Mouse (Mus musculus) gastrocnemius, adult 18-20 months (tissue): Measurements from ENCODE around the gene Hbb-bh1. TPM values are rescaled to one million over a fixed set of nuclear protein-coding genes. Genes with fewer than 3 reads are reported as not detected.
"Not testable (repeated sequence)": the region's sequence is repeated elsewhere in the genome, so short reads cannot be mapped to it uniquely, and the experiment has no call there.

Source experiments
- DNase-seq: peaks from one replicate; pipeline ENCODE4 v3.0.0; 2021; ENCODE audit warnings: low spot score
- total RNA-seq, 2 experiments: library from RNA; stranded (reverse); gene quantifications; 2 replicates each; pipeline ENCODE4 v1.2.3; 2021

Hbb-bh1 gene
- total RNA-seq, 2 experiments from 2014 or later, result not detected

DNA sequence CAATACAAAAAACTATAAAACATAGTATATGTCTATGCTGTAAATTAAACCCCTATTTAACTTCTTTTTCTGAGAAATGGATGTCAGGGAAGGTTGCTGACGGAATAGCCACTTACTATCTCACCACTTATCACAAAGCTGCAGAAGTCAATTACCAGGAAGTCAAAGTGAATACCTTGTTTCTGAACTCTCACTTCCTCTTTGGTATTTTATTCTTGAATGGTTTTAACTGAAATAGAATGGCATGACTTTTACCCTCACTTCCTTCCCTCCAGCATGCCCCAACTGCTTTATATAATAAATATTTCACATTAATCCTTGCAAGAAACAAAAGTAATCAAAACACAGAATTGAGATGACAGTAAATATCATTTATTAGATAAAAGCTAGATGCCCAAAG is 30.8 kb downstream of the Hbb-bh1 start:
- DNase-seq, result no peak

DNA sequence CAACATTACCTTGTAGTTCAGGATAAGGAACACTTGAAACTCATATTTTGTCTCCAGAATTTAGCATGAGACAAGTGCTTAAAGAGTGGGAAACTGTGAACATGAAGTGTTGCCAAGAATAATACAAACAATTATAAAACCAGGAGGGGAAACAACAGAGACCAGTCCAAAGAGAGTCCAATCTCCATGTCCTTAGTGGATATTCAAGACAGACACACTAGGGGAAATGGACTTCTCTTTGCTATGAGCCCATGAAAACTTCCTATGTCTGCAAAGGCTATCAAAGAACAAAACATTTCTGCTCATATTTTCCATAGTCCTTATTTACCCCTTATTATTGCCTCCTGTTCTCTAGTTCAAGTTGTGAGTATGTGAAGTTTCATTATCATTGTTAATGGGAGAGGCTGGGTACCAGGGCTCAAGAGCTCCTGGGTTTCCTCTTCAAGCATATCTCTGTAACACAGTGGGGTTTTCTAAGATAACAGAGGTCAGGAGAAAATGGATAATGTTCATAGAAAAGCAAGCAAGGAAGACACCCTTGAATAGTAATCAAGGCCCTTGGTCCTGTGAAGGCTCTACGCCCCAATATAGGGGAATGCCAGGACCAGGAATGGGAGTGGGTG is 31.6 kb downstream of the Hbb-bh1 start:
- DNase-seq, result no peak

DNA sequence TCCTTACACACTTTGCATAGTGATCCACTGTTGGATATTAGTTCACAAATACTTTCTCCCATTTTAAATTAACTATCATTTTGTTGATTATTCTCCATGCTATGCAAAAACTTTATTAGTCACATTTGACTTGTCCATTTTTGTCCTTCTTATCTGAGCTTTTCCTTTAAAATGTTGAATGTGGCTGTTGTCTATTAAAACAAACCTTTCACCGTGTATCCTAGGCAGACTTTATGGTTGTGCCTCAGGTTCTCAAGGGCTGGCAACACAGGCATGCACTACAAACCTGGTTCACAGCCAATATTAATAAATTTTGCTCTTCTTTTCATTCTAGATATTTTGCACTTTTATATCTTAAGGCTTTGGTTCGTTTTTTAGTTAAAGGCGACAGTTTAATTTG is 32.2 kb downstream of the Hbb-bh1 start:
- no peak for DNase-seq

DNA sequence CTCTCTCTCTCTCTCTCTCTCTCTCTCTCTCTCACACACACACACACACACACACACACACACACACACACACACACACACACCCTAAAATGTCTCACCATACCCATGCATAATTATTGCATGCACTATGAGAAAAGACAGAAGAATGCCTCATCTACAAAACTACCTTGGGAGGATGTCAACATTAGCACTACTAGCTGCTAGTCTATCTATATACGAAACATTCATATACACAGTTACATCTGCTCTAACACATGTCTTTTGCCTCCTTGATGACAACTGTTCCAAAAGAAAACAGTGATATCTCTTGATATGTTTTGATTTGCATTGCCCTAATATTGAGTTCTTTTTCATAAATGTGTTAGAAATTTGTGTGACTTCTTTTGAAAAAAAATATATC is 32.7 kb downstream of the Hbb-bh1 start:
- DNase-seq, result no peak

DNA sequence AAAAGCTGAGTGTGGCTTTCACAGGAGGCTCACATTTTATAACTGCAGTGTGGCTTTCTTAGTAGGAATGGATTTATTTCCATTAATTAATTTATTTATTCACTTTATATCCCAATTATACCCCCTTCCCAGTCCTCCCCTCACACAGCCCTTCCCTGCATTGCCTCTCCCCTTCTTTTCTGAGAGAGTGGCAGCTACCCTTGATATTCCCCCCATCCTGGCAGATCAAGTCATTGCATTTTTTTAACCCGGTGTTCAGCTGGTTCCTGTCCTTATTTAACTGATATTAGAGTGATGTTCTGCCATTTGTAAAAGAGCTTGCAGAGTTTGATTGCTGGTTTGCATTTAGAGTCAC is 33.2 kb downstream of the Hbb-bh1 start:
- DNase-seq, result no peak

DNA sequence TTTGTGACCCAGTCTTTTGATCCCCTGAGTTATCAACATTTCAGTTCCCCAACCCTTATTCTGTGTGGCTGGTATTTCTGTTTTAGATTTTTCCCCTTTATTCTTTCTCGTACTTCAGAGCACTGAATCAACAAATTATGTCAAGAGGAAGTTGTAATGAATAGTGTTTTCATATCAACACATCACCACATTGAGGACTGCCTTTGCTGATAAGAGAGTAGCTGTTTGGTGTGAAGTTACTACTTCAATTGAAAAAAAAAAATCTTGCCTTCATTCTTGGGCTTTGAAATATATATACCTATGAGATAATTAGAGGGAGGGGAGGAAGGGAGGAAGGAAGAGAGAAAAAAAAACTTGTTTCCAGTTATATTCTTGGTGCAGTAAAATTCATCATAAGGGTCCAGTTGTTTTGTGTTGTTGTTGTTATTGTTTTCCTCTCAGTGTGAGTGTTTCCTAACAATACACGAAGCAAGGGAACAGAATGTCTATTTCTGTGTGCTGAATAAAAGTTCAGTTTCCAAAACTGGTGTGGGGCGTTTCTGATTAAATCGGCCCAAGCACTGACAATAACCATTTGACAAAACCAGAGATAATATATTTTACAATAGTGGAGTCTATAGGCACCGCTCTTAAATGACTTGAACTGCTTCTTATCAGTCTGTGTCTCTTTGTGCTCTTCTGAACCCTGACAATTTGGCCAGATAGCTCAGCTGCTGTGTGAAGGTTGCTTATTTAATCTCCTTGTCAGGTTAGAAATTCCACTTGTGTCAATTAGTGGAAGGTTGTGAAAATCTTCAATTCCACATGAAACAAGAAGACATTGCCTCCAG is 33.8 kb downstream of the Hbb-bh1 start:
- no peak for DNase-seq

DNA sequence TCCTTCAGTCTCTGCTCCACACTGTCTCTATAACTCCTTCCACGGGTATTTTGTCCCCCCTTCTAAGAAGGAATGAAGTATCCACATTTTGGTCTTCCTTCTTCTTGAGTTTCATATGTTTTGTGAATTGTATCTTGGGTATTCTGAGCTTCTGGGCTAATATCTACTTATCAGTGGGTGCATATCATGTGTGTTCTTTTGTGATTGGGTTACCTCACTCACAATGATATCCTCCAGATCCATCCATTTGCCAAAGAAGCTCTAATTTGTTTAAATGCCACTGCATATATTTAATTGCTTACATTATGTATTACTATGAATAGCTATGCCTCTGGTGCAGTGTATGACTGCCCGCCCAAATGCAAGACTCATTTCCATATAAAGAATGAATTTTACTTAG is 34.8 kb downstream of the Hbb-bh1 start:
- DNase-seq, result not testable (repeated sequence)

DNA sequence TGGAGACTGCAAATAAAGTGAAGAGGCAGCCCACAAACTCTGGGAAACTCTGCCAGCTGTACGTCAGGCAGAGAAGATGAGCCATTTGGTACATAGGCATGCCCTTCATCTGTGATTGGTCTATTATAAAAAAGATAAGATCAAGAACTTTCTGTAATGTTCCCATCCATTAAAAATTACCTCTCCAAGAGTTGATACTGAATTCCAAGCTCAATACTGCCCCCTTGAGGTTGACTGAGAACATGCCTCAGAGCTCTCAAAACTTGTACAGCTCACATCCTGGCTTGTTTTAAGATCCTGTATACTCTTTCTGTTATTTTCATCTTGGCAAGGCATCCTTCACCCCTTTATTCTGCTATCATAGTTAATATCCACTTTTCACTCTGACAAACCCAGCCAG is 36.1 kb downstream of the Hbb-bh1 start:
- peak; percentile 1 for DNase-seq

DNA sequence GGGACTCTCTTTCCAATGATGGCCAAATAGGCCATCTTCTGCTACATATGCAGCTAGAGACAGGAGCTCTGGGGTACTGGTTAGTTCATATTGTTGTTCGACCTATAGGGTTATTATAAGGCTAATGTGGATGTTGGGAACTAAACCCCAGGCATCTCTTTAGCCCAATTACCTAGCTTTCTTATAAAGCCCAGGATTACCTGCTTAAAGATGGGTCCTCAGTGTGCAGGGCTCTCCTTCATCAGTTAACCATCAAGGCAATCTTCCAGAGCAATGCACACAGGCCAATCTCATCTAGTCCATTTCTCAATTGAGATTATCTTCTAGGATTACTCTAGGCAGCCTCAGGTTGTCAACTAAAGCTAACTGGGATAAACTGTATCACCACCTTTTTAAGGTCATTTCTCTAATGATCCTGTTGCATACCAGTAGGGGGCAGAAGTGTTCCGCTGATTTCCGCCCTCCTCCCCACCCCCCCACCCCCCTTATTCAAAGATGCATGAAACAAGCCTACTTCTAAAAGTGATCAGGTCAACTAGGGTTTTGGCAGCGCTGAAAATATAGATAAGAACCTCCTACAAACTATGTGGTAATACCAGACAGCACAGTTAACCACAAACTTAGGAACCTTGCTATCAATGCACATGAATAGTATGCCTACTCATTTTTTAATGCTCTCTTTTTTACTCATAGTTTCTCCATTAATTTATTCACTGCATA is 50.1 kb downstream of the Hbb-bh1 start:
- no peak for DNase-seq

DNA sequence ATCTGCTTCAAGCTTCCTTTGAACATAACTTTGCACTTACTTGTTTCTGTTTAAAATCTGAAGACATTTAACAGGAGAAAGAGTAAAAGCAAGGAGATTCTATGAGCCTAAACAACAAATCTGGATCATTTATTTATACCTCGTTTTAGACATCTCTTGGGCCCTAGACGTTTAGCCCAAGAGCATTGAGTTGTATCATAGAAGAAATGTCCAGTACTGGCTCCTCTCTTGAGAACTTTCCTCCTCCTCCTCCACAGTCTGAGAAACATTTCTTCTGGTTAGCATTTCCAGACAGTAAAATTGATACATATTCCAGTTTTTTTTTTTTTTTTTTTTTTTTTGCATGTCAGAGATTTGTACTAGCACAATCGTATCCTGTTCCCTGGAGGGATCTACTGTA is 51.2 kb downstream of the Hbb-bh1 start, which contains the start of gene Olfr67:
Olfr67 (minus strand) TSS at position 101 of the 400 bp plus-strand sequence.
- DNase-seq, result no peak

Other genes starting within 250 kb of the Hbb-bh1 start
- not detected for gene Olfr619, start 242.6 kb downstream of the Hbb-bh1 start, total RNA-seq
- gene Olfr620, start 230.6 kb downstream of the Hbb-bh1 start, total RNA-seq, result not detected
- not detected for gene Olfr622, start 200.5 kb downstream of the Hbb-bh1 start, total RNA-seq
- not detected for gene Olfr623, start 179.5 kb downstream of the Hbb-bh1 start, total RNA-seq
- not detected for gene Olfr624, start 172.0 kb downstream of the Hbb-bh1 start, total RNA-seq
- gene Olfr625-ps1, start 160.4 kb downstream of the Hbb-bh1 start, total RNA-seq, result not detected
- not detected for gene Olfr243, start 128.5 kb downstream of the Hbb-bh1 start, total RNA-seq
- not detected for gene Olfr628, start 112.8 kb downstream of the Hbb-bh1 start, total RNA-seq
- gene Olfr629, start 98.2 kb downstream of the Hbb-bh1 start, total RNA-seq, result not detected
- gene Olfr630, start 85.8 kb downstream of the Hbb-bh1 start, total RNA-seq, result not detected
- gene Olfr69, start 71.6 kb downstream of the Hbb-bh1 start, total RNA-seq, result not detected
- not detected for gene Olfr68, start 63.5 kb downstream of the Hbb-bh1 start, total RNA-seq
- not detected for gene Olfr67, start 51.3 kb downstream of the Hbb-bh1 start, total RNA-seq
- gene Hbb-bt, start 29.2 kb downstream of the Hbb-bh1 start, total RNA-seq, result 10 to 100 TPM; 28.0 to 32.7 TPM
- gene Hbb-bs, start 15.1 kb downstream of the Hbb-bh1 start, total RNA-seq, result 100 to 1,000 TPM; 317 to 407 TPM
- not detected for gene Hbb-bh2, start 2.6 kb downstream of the Hbb-bh1 start, total RNA-seq
- not detected for gene Hbb-y, start 10.1 kb upstream of the Hbb-bh1 start, total RNA-seq
- gene Olfr66, start 43.1 kb upstream of the Hbb-bh1 start, total RNA-seq, result not detected
- gene Olfr64, start 51.3 kb upstream of the Hbb-bh1 start, total RNA-seq, result not detected
- not detected for gene Olfr65, start 60.3 kb upstream of the Hbb-bh1 start, total RNA-seq
- not detected for gene Olfr631, start 85.7 kb upstream of the Hbb-bh1 start, total RNA-seq
- not detected for gene Olfr632, start 91.2 kb upstream of the Hbb-bh1 start, total RNA-seq
- not detected for gene Olfr633, start 101.3 kb upstream of the Hbb-bh1 start, total RNA-seq
- gene Olfr635, start 128.0 kb upstream of the Hbb-bh1 start, total RNA-seq, result not detected
- not detected for gene Olfr638, start 155.6 kb upstream of the Hbb-bh1 start, total RNA-seq
- under 1 TPM in 1 of 2 experiments, not detected in 1; 0.05 TPM for gene Olfr639, start 174.1 kb upstream of the Hbb-bh1 start, total RNA-seq
- gene Olfr640, start 182.4 kb upstream of the Hbb-bh1 start, total RNA-seq, result not detected
- gene Olfr641, start 192.3 kb upstream of the Hbb-bh1 start, total RNA-seq, result not detected
- gene Olfr642, start 209.5 kb upstream of the Hbb-bh1 start, total RNA-seq, result not detected
- gene 4930516K23Rik, start 218.3 kb upstream of the Hbb-bh1 start, total RNA-seq, result not detected
- not detected for gene Olfr644, start 228.7 kb upstream of the Hbb-bh1 start, total RNA-seq
- not detected for gene Olfr645, start 242.3 kb upstream of the Hbb-bh1 start, total RNA-seq